Mouse (Mus musculus) spleen, adult 2 months (tissue): ENCODE data around the gene BC034090. TPM values are rescaled to one million over a fixed set of nuclear protein-coding genes. Genes with fewer than 3 reads are reported as not detected.
"Not testable (repeated sequence)": the region's sequence is repeated elsewhere in the genome, so short reads cannot be mapped to it uniquely, and the experiment has no call there.

Experiments used
- DNase-seq, 2 experiments: peaks; one replicate each; pipeline versions ENCODE4 v3.0.0 to v3.0.0-alpha.2; 2012 to 2021; ENCODE audit warnings: low spot score in 2 of 2, low read depth in 1 of 2
- H3K27ac ChIP-seq: fragments of 200-500 bp; 2 replicates; pipeline ENCODE4 v1.5.1; 2012; ENCODE audit warnings: low read length, inconsistent platforms; ENCODE audit not compliant: insufficient read depth
- H3K27me3 ChIP-seq: fragments of 200-500 bp; 2 replicates; pipeline ENCODE4 v1.6.1; 2012; ENCODE audit warnings: mild to moderate bottlenecking, moderate library complexity, low read length, inconsistent platforms; ENCODE audit not compliant: control insufficient read depth, insufficient read depth
- H3K36me3 ChIP-seq: fragments of 200-500 bp; 2 replicates; pipeline ENCODE4 v1.6.1; 2012; ENCODE audit warnings: mild to moderate bottlenecking, low read length, inconsistent platforms; ENCODE audit not compliant: control insufficient read depth, insufficient read depth
- H3K4me1 ChIP-seq: fragments of 200-500 bp; 2 replicates; pipeline ENCODE4 v1.6.1; 2011; ENCODE audit warnings: inconsistent platforms; ENCODE audit not compliant: control insufficient read depth, insufficient read depth, insufficient read length
- H3K4me3 ChIP-seq: fragments of 200-500 bp; 2 replicates; pipeline ENCODE4 v1.5.1; 2011; ENCODE audit warnings: mild to moderate bottlenecking, inconsistent platforms; ENCODE audit not compliant: insufficient read depth, insufficient read length; ENCODE audit errors: extremely low read depth
- CTCF ChIP-seq: fragments of 200-500 bp; IDR thresholded peaks from 2 replicates; pipeline ENCODE4 v1.5.1; 2011; ENCODE audit warnings: mild to moderate bottlenecking, inconsistent platforms; ENCODE audit not compliant: insufficient read depth, insufficient read length, insufficient replicate concordance; ENCODE audit errors: extremely low read depth
- POLR2A ChIP-seq: fragments of 200-500 bp; IDR thresholded peaks from 2 replicates; pipeline ENCODE4 v1.6.1; 2011; ENCODE audit warnings: low read depth, low read length, inconsistent platforms
- WGBS: fragments of 180-500 bp; shearing (Covaris S2); methylation state at CpG from one replicate; pipeline ENCODE4 v1.1.7; 2018; 5-methylcytosine and 5-hydroxymethylcytosine counted together
- polyA plus RNA-seq: library from polyadenylated mRNA; depleted of rRNA; stranded (reverse); fragments of >200 nt; gene quantifications from 2 replicates; pipeline ENCODE4 v1.2.3, GENCODE M21; 2012

The BC034090 gene
- polyA plus RNA-seq, 1 experiment = 3.3 TPM

GRCm38 (mm10) chr1:155280306-155280705, 36.1 kb upstream of the BC034090 start:
- DNase-seq = no peak
- Histone ChIP-seq H3K4me1 (no peaks in the 10 kb centered on the region), H3K27me3 (no peaks in the 10 kb centered on the region), H3K27ac (no peak overlapping the region), H3K4me3 (no peak overlapping the region), H3K36me3 (peaks cover 12% of the 10 kb centered on the region)
- 92% methylated on average over 10 of the region's 10 CpGs for WGBS
- no peak for TF ChIP-seq CTCF
- no peak for TF ChIP-seq POLR2A

GRCm38 (mm10) chr1:155276381-155277033, 32.3 kb upstream of the BC034090 start:
- TF ChIP-seq POLR2A (no peak), CTCF (no peak)

GRCm38 (mm10) chr1:155275793-155276192, 31.5 kb upstream of the BC034090 start:
- H3K36me3 ChIP-seq = peaks cover 5% of the 10 kb centered on the region
- TF ChIP-seq CTCF (no peak), POLR2A (no peak)
- H3K27ac ChIP-seq = no peak overlapping the region
- no peaks in the 10 kb centered on the region for H3K4me1 ChIP-seq
- H3K27me3 ChIP-seq = no peaks in the 10 kb centered on the region
- H3K4me3 ChIP-seq = no peak overlapping the region
- no peak for DNase-seq
- 94% methylated on average over 4 of the region's 4 CpGs for WGBS

More at GRCm38 (mm10) chr1:155276381-155277033, 32.3 kb upstream of the BC034090 start:
- DNase-seq = no peak
- 76% methylated on average over 13 of the region's 13 CpGs for WGBS
- H3K4me3 ChIP-seq = no peak overlapping the region
- no peaks in the 10 kb centered on the region for H3K27me3 ChIP-seq
- H3K27ac ChIP-seq = no peak overlapping the region
- no peaks in the 10 kb centered on the region for H3K4me1 ChIP-seq
- peaks cover 5% of the 10 kb centered on the region for H3K36me3 ChIP-seq

GRCm38 (mm10) chr1:155274976-155275375, 30.7 kb upstream of the BC034090 start:
- no peak for TF ChIP-seq CTCF
- no peak for TF ChIP-seq POLR2A
- H3K36me3 ChIP-seq = peaks cover 3% of the 10 kb centered on the region; the same call in 1 of the 2 replicates
- no peak overlapping the region for H3K27ac ChIP-seq
- 84% methylated on average over 3 of the region's 3 CpGs for WGBS
- no peak overlapping the region for H3K4me3 ChIP-seq
- H3K4me1 ChIP-seq = no peaks in the 10 kb centered on the region
- no peaks in the 10 kb centered on the region for H3K27me3 ChIP-seq
- DNase-seq = no peak

- no peak for DNase-seq
- H3K4me1 ChIP-seq = no peaks in the 10 kb centered on the region
- TF ChIP-seq CTCF (no peak), POLR2A (no peak)
- H3K4me3 ChIP-seq = no peak overlapping the region
- H3K27ac ChIP-seq = no peak overlapping the region
- 0 out of 2 replicates have a peak, but pooled peaks cover 1% of the 10 kb centered on the region for H3K27me3 ChIP-seq
- H3K36me3 ChIP-seq = peaks cover 3% of the 10 kb centered on the region; the same call in 1 of the 2 replicates
- WGBS = 65% methylated on average over 4 of the region's 4 CpGs
Measured at GRCm38 (mm10) chr1:155272953-155273352, 28.7 kb upstream of the BC034090 start.

- H3K27me3 ChIP-seq, H3K36me3 ChIP-seq, H3K4me3 ChIP-seq, DNase-seq, H3K4me1 ChIP-seq, H3K27ac ChIP-seq: not testable (repeated sequence)
- 94% methylated on average over 10 of the region's 10 CpGs for WGBS
Measured at GRCm38 (mm10) chr1:155262496-155262895, 18.3 kb upstream of the BC034090 start.

GRCm38 (mm10) chr1:155254309-155254708, 10.1 kb upstream of the BC034090 start:
- H3K27me3 ChIP-seq = no peaks in the 10 kb centered on the region
- no peaks in the 10 kb centered on the region for H3K36me3 ChIP-seq
- no peak for DNase-seq
- no peak overlapping the region for H3K27ac ChIP-seq
- H3K4me3 ChIP-seq = no peak overlapping the region
- H3K4me1 ChIP-seq = no peaks in the 10 kb centered on the region
- TF ChIP-seq POLR2A = no peak
- TF ChIP-seq CTCF = no peak
- WGBS = 84% methylated on average over 8 of the region's 8 CpGs
